Mouse (Mus musculus) adrenal gland, postnatal 0 days (tissue): Measurements from ENCODE around the gene Rhox13. TPM values are rescaled to one million over a fixed set of nuclear protein-coding genes. Genes with fewer than 3 reads are reported as not detected.

Source experiments
- polyA plus RNA-seq: library from polyadenylated mRNA; unstranded; fragments of >200 nt; fragmentation: Nextera tagmentation; extraction: Ambion mirVana; gene quantifications from 2 replicates; pipeline ENCODE4 v1.2.1, GENCODE M21; 2015

Gene Rhox13
- not detected in 2 replicates for polyA plus RNA-seq

DNA sequence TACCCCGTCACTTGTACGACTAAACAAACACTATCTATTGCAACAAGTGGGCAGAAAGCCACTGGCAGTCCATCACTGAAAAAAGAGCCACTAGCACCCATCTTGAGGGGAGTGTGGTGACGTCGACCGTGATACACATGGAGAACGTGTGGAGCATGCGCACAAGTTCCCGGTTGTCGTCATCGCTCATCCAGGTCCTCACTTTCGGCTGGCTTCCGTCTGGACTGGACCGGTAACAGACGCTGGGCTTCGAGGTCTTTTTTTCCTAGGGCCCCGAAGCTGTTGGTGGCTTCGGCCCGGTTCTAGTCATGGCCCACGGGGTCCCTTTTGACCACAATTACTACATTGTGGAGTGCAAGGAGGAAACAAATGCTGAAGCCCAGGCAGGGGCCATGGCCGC lies at the start of gene Rhox13:
Rhox13 (plus strand) TSS at position 238 of the 400 bp plus-strand sequence.

GRCm38 (mm10) chrX:38085041-38085440 lies 36.0 kb upstream of the Rhox13 start, which contains the start of gene Rhox11:
TSS of gene Rhox11 (minus strand) at chrX:38085141.

DNA sequence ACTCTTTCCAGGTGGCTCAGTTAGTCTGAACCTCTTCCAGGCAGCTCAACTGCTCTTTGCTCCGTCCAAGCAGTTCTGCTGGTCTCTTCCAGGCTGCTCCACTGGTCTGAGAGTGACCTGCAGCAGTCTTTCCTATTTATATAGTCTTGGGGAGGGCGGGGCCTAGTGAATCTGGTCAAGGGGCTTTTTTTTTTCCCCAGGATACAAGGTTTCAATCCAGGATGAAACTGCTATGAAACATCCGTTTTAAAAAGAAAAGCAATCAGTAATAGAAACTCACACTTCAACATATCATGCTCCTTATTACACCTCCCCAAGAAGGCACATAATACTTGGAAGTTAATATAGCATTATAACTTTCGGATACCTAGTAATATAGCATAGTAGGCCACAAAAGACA lies 10.2 kb upstream of the Rhox13 start, which contains the start of gene Rhox12:
Rhox12 (minus strand) TSS at position 101 of the 400 bp plus-strand sequence.

Other genes with a start within 250 kb of the Rhox13 start
- gene Rhox8, start 242.3 kb upstream of the Rhox13 start, polyA plus RNA-seq, result 0.18 TPM in 1 of 2 replicates, not detected in the other
- not detected in 2 replicates for gene Rhox7b, start 224.0 kb upstream of the Rhox13 start, polyA plus RNA-seq
- gene Rhox9, start 219.4 kb upstream of the Rhox13 start, polyA plus RNA-seq, result not detected in 2 replicates
- not detected in 2 replicates for gene Btg1-ps1, start 102.4 kb upstream of the Rhox13 start, polyA plus RNA-seq
- 0.14 TPM in 1 of 2 replicates, not detected in the other for gene Btg1-ps2, start 78.1 kb upstream of the Rhox13 start, polyA plus RNA-seq
- 0.25 TPM in 1 of 2 replicates, not detected in the other for gene Rhox10, start 54.7 kb upstream of the Rhox13 start, polyA plus RNA-seq
- not detected in 2 replicates for gene Rhox11, start 36.1 kb upstream of the Rhox13 start, polyA plus RNA-seq
- not detected in 2 replicates for gene Rhox12, start 10.3 kb upstream of the Rhox13 start, polyA plus RNA-seq
- 2.9 and 4.5 TPM in 2 replicates for gene Zbtb33, start 68.6 kb downstream of the Rhox13 start, polyA plus RNA-seq
- gene Tmem255a, start 131.2 kb downstream of the Rhox13 start, polyA plus RNA-seq, result 14.0 and 14.3 TPM in 2 replicates
- 0.19 and 3.3 TPM in 2 replicates for gene Atp1b4, start 195.0 kb downstream of the Rhox13 start, polyA plus RNA-seq